Comparison of ENCODE assay signal across 15 mouse cellular contexts in genomic region chr15:99326407-99326806, GRCm38 (mm10). TPM values are rescaled to one million over a fixed set of nuclear protein-coding genes. Genes with fewer than 3 reads are reported as not detected.
DNase-seq lines count a peak whose midpoint lies in the region; ATAC-seq lines count a peak whose summit lies in the region.
"Had no signal": no experiment of that assay in that cellular context is flagged by ENCODE, and none has a peak within 500 bp of the region (broad histone marks: within the 10 kb centered on the region; RNA-seq: fewer than 3 reads in every experiment).

No protein-coding gene starts in this region.

- peaks cover 82% of the 10 kb centered on the region for H3K36me3 ChIP-seq in kidney, embryonic 14.5 days (ENCODE audit: control insufficient read depth, insufficient read depth, low read length)

- peak; percentile 42 to 76 for DNase-seq in heart, adult 18-20 months
- DNase-seq in heart, postnatal 10 days: no peak
- DNase-seq in thymus, postnatal 4 days: peak; percentile 6
- DNase-seq in thymus, adult 18-20 months: no peak
- no peak for DNase-seq in right cerebral cortex, postnatal 14 days
- no peak for DNase-seq in spleen, adult 18-20 months
- no peak for DNase-seq in adrenal gland, postnatal 10 days
- DNase-seq: gastrocnemius, postnatal 36 days had no signal

- no peaks in the 10 kb centered on the region for H3K27me3 ChIP-seq in kidney, embryonic 14.5 days (ENCODE audit: control insufficient read depth, insufficient read depth, low read length)
- H3K27me3 ChIP-seq: liver, embryonic 12.5 days; midbrain, embryonic 12.5 days; neural tube, embryonic 13.5 days; stomach, embryonic 15.5 days had no signal

- H3K4me1 ChIP-seq in kidney, embryonic 14.5 days (ENCODE audit: control insufficient read depth, insufficient read depth, low read length): peaks cover 5% of the 10 kb centered on the region; the same call in 1 of the 2 replicates
- H3K4me1 ChIP-seq: midbrain, embryonic 12.5 days; stomach, embryonic 15.5 days had no signal

- intact Hi-C loops in heart, postnatal 10 days (cut with DNase I): no loop called here

- no peaks in the 10 kb centered on the region for H3K9me3 ChIP-seq in kidney, embryonic 14.5 days (ENCODE audit: control insufficient read depth, low read length)
- H3K9me3 ChIP-seq: liver, embryonic 12.5 days; midbrain, embryonic 12.5 days; neural tube, embryonic 13.5 days; stomach, embryonic 15.5 days had no signal

- 55% methylated on average over 2 of the region's 2 CpGs for WGBS in kidney, embryonic 14.5 days

- H3K27ac ChIP-seq in kidney, embryonic 14.5 days (ENCODE audit: low read depth, low read length): peak overlapping the region; percentile 55; the same call in 1 of the 2 replicates
- H3K27ac ChIP-seq: liver, embryonic 12.5 days; midbrain, embryonic 12.5 days; neural tube, embryonic 13.5 days; stomach, embryonic 15.5 days had no signal

- H3K9ac ChIP-seq in kidney, embryonic 14.5 days (ENCODE audit: low read depth, low read length): no peak overlapping the region
- H3K9ac ChIP-seq: liver, embryonic 12.5 days; midbrain, embryonic 12.5 days; neural tube, embryonic 13.5 days; stomach, embryonic 15.5 days had no signal

- ATAC-seq in kidney, embryonic 14.5 days (ENCODE audit: low FRiP score, low TSS enrichment): no peak
- ATAC-seq: liver, embryonic 12.5 days had no signal

- H3K4me3 ChIP-seq in kidney, embryonic 14.5 days (ENCODE audit: low read length): no peak overlapping the region
- H3K4me3 ChIP-seq: liver, embryonic 12.5 days; midbrain, embryonic 12.5 days; neural tube, embryonic 13.5 days; stomach, embryonic 15.5 days had no signal

- H3K4me2 ChIP-seq in kidney, embryonic 14.5 days (replicated peaks; ENCODE audit: low read depth, low read length): no peak overlapping the region
- H3K4me2 ChIP-seq: liver, embryonic 12.5 days; midbrain, embryonic 12.5 days; neural tube, embryonic 13.5 days; stomach, embryonic 15.5 days had no signal

RNA-seq across cellular contexts. Expression of gene Fam186b, which starts 30.7 kb away (rescaled TPM):
- total RNA-seq in heart, adult 18-20 months (2021): not detected
- total RNA-seq in heart, postnatal 10 days (2021): under 1 TPM; 0.14 to 0.15 TPM
- 0.07 and 0.22 TPM in 2 replicates for polyA plus RNA-seq in kidney, embryonic 14.5 days (2014; fragmentation: Nextera tagmentation; extraction: Ambion mirVana)
- total RNA-seq in adrenal gland, postnatal 10 days (2021): 1 to 10 TPM; 1.5 to 1.9 TPM
- total RNA-seq: common myeloid progenitor, adult 5-6 weeks; gastrocnemius, postnatal 36 days; MEL had no signal

RNA-seq across cellular contexts. Expression of gene Prpf40b, which starts 31.5 kb away (rescaled TPM):
- 10 to 100 TPM; 18.2 to 19.4 TPM for total RNA-seq in heart, adult 18-20 months (2021)
- 10 to 100 TPM; 30.5 to 38.7 TPM for total RNA-seq in heart, postnatal 10 days (2021)
- 39.5 and 63.9 TPM in 2 replicates for polyA plus RNA-seq in kidney, embryonic 14.5 days (2014; fragmentation: Nextera tagmentation; extraction: Ambion mirVana)
- total RNA-seq in adrenal gland, postnatal 10 days (2021): 10 to 100 TPM; 40.4 to 57.2 TPM

RNA-seq across cellular contexts. Expression of gene Fmnl3, which starts 43.9 kb away (rescaled TPM):
- total RNA-seq in heart, adult 18-20 months (2021): 10 to 100 TPM; 13.4 to 14.8 TPM
- 10 to 100 TPM; 40.3 to 43.0 TPM for total RNA-seq in heart, postnatal 10 days (2021)
- 15.0 and 27.9 TPM in 2 replicates for polyA plus RNA-seq in kidney, embryonic 14.5 days (2014; fragmentation: Nextera tagmentation; extraction: Ambion mirVana)
- 10 to 100 TPM; 27.6 to 31.7 TPM for total RNA-seq in adrenal gland, postnatal 10 days (2021)

Comparison
In these comparisons a context has a peak if more than half of its experiments do, and no peak if none do; other contexts are left out.
1. DNase-seq: peak in heart, adult 18-20 months (2 of 2) and thymus, postnatal 4 days (single experiment); none in heart, postnatal 10 days (0 of 2), thymus, adult 18-20 months (0 of 2), right cerebral cortex, postnatal 14 days (single experiment), spleen, adult 18-20 months (0 of 2) and adrenal gland, postnatal 10 days (single experiment).